Mouse (Mus musculus) spleen, postnatal 36 days (tissue): ENCODE measurements around the gene Ehd1.

ENCODE experiments used
- DNase-seq, 2 experiments: peaks; one replicate each; pipeline ENCODE4 v3.0.0; 2022; ENCODE audit warnings: low spot score in 2 of 2, mixed read lengths in 1 of 2

Gene Ehd1

DNA sequence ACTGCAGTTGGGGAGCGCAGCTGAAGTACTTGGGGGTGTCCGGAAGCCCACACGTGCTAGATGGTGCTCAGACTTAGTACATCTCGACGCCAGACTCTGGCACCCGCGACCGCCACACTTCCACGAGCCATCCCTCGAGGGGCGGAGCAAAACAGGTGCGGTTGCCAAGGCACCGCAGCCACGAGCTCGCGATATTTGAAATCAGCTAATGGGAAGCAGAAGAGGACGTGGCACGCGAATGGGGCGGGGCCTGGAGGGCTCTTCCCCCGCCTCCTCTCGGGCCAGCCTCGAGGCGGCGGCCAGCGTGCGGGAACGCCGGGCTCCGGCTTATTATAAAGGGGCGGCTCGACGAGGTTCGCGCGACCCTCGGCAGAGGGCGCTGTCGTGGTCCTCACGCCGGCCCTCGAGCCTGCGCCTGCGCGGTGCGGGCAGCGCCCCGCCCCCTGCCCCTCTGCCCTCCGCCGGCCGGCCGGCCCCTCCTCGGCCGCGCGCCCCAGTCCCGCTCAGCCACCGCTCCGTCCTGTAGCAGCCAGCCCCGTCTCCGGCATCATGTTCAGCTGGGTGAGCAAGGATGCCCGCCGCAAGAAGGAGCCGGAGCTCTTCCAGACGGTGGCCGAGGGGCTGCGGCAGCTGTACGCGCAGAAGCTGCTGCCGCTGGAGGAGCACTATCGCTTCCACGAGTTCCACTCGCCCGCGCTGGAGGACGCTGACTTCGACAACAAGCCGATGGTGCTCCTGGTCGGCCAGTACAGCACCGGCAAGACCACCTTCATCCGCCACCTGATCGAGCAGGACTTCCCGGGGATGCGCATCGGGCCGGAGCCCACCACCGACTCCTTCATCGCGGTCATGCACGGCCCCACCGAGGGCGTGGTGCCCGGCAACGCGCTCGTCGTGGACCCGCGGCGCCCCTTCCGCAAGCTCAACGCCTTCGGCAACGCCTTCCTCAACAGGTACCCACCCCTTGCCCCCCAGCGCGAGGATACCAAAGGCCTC lies at the start of gene Ehd1:
Gene Ehd1 (plus strand): TSS at position 300 of the 996 bp plus-strand sequence.
- DNase-seq, result peak; percentile 98 to 99

- no peak for DNase-seq
Measured at GRCm38 (mm10) chr19:6226763-6227162, 49.8 kb upstream of the Ehd1 start.

DNA sequence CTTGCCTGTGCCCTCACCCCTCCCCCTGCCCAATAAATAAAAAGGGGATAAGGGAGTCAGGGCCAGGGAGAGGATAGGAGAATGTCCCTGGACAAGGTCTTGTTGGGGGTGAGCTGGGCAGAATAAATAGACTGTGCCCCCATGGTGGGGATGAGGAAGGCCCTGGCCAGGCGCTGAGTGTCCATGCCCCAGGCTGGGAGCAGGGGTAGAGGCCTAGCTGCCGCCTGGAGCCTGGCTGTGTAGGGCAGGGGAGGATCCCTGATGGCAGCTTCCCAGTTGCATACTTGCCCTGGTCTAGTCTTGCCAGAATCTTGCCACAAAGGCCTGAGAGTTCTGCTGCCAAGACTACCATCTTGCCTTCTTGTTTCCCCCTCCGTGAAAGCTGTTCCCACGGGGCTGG lies 48.7 kb upstream of the Ehd1 start:
- no peak for DNase-seq

- DNase-seq, result no peak
Measured at GRCm38 (mm10) chr19:6230411-6230810, 46.1 kb upstream of the Ehd1 start.

- no peak for DNase-seq
Measured at GRCm38 (mm10) chr19:6231036-6231435, 45.5 kb upstream of the Ehd1 start.

DNA sequence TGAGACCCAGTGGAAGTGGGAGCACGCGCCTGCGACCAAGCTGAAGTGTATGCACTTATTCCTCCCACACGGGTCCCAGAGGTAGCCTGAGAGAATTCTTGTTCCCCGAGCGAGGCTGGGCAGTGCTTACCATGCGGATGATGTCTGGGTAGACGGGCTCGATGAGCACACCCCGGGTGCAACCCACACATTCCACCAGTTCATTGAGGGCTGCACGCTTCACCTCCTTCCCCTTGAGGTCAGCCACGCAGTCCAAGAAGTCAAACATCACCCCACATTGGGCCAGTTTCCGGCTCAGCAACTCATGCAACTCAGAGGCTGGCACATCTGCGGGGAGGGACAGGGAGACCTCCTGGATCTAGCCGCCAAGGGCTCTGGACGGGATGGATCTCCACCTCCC lies 42.9 kb upstream of the Ehd1 start:
- DNase-seq, result no peak

- DNase-seq, result peak; percentile 68 to 78
Measured at GRCm38 (mm10) chr19:6234337-6235083, 42.0 kb upstream of the Ehd1 start.

GRCm38 (mm10) chr19:6235084-6236052 lies 41.2 kb upstream of the Ehd1 start, which contains the start of gene Ppp2r5b:
Ppp2r5b (minus strand) TSS chr19:6235872.
- peak; percentile 96 to 97 for DNase-seq

DNA sequence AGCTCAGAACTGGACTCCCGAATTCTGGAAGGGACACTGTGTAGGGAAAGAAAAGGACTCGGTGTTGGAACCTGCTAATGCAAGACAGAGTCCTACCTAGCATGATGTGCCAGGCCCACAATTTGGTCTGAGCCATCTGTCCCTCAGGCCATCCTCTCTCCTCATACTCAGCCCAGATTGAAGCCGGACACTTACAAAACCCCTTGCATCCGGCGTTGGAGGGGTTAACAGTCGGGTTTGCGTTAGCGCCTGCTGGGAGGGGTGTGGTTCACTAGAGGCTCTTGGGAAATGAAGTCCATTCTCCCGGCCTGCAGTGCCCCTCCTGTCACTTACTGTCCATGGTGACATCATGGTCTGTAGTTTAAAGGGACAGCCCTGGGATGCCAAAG lies 40.5 kb upstream of the Ehd1 start:
- DNase-seq, result peak; percentile 90 to 92

DNA sequence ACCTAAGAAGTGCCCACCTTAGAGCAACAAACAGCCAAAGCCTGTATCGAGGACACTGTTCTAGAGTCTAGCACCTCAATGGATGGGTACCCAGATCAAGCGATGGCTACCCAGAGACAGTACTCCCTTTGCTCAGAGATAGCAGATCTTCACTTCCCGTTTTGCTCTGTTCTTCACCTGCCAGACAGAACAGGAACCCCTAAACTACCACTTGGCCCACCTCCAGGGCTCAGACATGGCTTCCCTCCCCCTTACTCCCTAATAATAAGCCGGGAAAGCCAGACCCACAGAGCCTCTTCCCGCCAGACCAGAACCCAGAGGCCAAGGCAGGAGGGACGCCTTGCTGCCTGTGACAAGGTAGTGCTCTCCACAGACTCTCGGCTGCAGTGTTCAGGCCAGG lies 39.7 kb upstream of the Ehd1 start:
- no peak for DNase-seq

- DNase-seq, result no peak
Measured at GRCm38 (mm10) chr19:6238740-6239139, 37.8 kb upstream of the Ehd1 start.

DNA sequence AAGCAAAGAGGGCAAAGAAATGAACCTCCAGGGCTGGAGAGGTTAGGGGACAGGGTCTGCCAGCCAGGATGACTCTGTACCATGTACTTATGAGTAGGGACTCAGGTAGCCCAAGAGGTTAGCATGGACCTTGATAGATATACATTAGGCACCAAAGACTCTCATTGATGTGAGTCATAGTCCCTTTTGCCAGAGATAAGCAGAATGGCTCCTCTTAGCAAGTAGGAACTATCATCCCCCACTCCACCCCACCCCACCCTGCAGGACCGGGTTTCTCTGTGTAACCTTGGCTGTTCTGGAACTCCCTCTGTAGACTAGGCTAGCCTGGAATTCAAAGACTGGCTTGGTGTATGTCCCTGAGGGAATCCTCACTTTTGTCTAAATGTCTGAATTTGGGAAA lies 36.4 kb upstream of the Ehd1 start:
- DNase-seq, result peak in 1 of 2 experiments; percentile 48

DNA sequence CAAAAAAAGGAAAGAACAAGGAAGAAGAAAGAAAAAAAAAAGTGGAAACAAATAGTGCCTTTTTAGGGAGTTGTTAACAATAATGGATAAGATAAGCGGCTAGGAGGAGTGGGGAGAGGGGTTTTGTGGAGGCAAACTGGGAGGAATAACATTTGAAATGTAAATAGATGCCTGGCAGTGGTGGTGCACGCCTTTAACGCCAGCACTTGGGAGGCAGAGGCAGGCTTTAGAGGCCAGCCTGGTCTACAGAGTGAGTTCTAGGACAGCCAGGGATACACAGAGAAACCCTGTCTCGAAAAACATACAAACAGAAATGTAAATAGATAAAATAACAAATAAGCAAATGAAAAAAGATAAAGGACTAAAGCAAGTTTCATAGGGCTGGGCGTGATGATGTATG lies 35.8 kb upstream of the Ehd1 start:
- DNase-seq, result no peak

DNA sequence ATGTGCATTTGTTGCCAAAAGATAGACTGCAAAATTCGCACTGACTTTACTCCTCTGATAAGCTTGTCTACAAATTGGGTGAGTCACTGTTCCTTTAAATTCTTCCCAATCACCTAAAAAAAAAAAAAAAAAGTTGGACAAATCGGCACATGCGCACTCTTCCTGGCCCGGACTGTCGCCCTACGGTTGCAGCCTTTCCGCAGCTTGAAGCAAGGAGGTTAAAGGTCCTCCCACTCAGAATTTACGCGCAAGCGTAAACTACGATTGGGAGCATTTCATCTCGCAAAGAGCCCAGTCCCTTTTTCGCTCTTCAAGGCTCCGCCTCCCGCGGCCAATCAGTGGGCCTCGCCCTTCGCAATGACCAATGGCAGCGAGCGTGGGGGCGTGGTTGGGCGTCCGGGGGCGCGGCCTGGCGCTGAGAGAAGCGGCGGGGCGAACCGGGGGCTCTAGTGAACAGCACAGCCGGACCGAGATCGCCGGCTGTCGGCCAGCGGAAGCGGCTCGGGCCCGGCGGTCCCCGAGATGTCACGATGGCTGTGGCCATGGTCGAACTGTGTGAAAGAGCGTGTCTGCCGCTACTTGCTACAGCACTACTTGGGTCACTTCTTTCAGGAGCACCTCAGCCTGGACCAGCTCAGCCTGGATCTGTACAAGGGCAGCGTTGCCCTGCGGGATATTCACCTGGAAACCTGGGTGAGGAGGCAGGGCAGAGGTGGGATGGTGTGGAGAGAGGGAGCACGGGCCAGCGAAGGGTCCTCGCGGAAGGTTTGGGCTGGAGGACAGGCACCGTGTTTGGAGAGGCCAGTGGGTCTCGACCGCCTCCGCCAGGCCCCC lies 35.0 kb upstream of the Ehd1 start, which contains the start of gene Atg2a:
Gene Atg2a (plus strand): TSS at position 395 of the 834 bp plus-strand sequence.
- peak; percentile 99 to 100 for DNase-seq

GRCm38 (mm10) chr19:6242281-6242680 lies 34.2 kb upstream of the Ehd1 start:
- DNase-seq, result peak; percentile 68 to 78

- no peak for DNase-seq
Measured at GRCm38 (mm10) chr19:6243226-6243625, 33.3 kb upstream of the Ehd1 start.

DNA sequence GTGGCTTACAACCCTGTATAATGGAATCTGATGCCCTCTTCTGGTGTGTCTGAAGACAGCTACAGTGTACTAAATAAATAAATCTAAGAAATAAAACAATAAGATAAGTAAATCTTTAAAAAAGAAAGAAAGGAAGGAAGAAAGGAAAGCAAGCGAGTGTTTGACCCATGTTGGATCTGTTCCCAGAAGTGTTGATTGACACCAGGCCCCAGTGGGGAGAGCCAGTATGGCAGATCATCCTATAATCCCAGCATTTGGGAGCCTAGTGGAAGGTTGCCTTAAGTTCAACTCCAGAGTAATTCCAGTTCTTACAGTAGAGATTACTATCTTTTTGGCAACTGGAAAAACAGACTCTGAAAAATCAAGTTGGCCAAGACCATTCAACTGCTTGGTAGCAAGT lies 30.7 kb upstream of the Ehd1 start:
- DNase-seq, result no peak

GRCm38 (mm10) chr19:6247526-6248300 lies 28.8 kb upstream of the Ehd1 start:
- no peak for DNase-seq

GRCm38 (mm10) chr19:6253021-6253420 lies 23.5 kb upstream of the Ehd1 start:
- no peak for DNase-seq

GRCm38 (mm10) chr19:6260428-6260827 lies 16.1 kb upstream of the Ehd1 start:
- DNase-seq, result peak in 1 of 2 experiments; percentile 50
